Comparison of ENCODE assay signal across 28 mouse cellular contexts in the genomic region with DNA sequence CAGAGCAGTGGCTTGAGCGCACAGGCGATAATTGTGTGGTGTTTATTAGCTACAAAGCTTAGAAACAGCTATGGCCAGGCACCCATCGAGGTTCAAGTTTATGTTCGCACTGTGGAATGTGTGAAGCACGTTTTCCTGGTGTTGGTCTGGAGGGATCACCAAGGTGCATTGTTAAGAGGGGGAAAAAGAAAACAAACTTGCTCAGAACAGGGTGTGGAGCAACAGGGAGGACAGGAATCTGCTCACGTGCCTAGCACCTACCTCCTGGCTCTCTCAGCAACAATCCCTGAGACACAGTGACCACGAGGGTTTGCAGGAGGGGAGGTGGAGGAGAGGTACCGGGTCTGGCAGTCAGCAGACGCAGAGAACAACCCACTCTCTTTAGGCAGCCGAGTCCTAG. TPM values are rescaled to one million over a fixed set of nuclear protein-coding genes. Genes with fewer than 3 reads are reported as not detected.
DNase-seq lines count a peak whose midpoint lies in the region; ATAC-seq and TF ChIP-seq lines count a peak whose summit lies in the region.
"Had no signal": no experiment of that assay in that cellular context is flagged by ENCODE, and none has a peak within 500 bp of the region (broad histone marks: within the 10 kb centered on the region; RNA-seq: fewer than 3 reads in every experiment).

No protein-coding gene starts in this region.

- no peaks in the 10 kb centered on the region for H3K36me3 ChIP-seq in lung, embryonic 16.5 days (ENCODE audit: control insufficient read depth, insufficient read depth, low read length)
- H3K36me3 ChIP-seq: embryonic facial prominence, embryonic 10.5 days; embryonic facial prominence, embryonic 13.5 days; forebrain, embryonic 12.5 days; forebrain, embryonic 15.5 days; heart, embryonic 10.5 days; heart, embryonic 13.5 days; hindbrain, embryonic 12.5 days; hindbrain, embryonic 15.5 days had no signal

- no peak for TF ChIP-seq POLR2A in lung, adult 2 months (IDR thresholded peaks at IDR 0.05; ENCODE audit: borderline replicate concordance, extremely low read depth, low read depth, low read length)

- H3K27me3 ChIP-seq in lung, embryonic 16.5 days (ENCODE audit: control insufficient read depth, insufficient read depth, low read depth, low read length): peaks cover 6% of the 10 kb centered on the region; the same call in 1 of the 2 replicates

- H3K27ac ChIP-seq in lung, embryonic 16.5 days (ENCODE audit: low read length): no peak overlapping the region; the same call in 1 of the 2 replicates
- H3K27ac ChIP-seq: embryonic facial prominence, embryonic 10.5 days; embryonic facial prominence, embryonic 13.5 days; forebrain, embryonic 12.5 days; forebrain, embryonic 15.5 days; heart, adult 2 months; heart, embryonic 10.5 days; heart, embryonic 13.5 days; hindbrain, embryonic 12.5 days; hindbrain, embryonic 15.5 days had no signal

- intact Hi-C loops in left cerebral cortex, postnatal 25 days (cut with DNase I): loop anchor here (5.0 kb wide), 1 partner anchor 106 kb away; no protein-coding TSS in a partner anchor

- H3K4me1 ChIP-seq in lung, adult 2 months (ENCODE audit: control insufficient read depth, insufficient read depth, low read length): no peaks in the 10 kb centered on the region; the same call in 1 of the 2 replicates
- peaks cover 12% of the 10 kb centered on the region for H3K4me1 ChIP-seq in lung, embryonic 16.5 days (replicated peaks; ENCODE audit: control insufficient read depth, insufficient read depth, low read length)
- H3K4me1 ChIP-seq: forebrain, embryonic 12.5 days; forebrain, embryonic 15.5 days had no signal

- peak; percentile 52 for DNase-seq in lung, adult 2 months
- no peak for DNase-seq in lung, postnatal 14 days
- peak; percentile 77 for DNase-seq in lung, postnatal 25 days (ENCODE audit: low spot score)
- DNase-seq in yolk sac, embryonic 10.5 days (ENCODE audit: low spot score): peak; percentile 33
- DNase-seq in frontal cortex, postnatal 14 days (ENCODE audit: low spot score in 2 of 2): no peak
- DNase-seq in left cerebral cortex, postnatal 25 days (ENCODE audit: low spot score in 2 of 2): no peak
- DNase-seq: adrenal gland, adult 2 months; adrenal gland, postnatal 14 days; cerebellum, adult 11 months; cerebellum, adult 2 months; cerebellum, postnatal 10 days; cerebellum, postnatal 36 days; embryo, embryonic 11 days; gastrocnemius, postnatal 10 days; gastrocnemius, postnatal 36 days; heart, adult 2 months; heart, postnatal 14 days had no signal

- no peak overlapping the region for H3K4me3 ChIP-seq in lung, adult 2 months (replicated peaks; ENCODE audit: extremely low read depth, low read depth, low read length)
- H3K4me3 ChIP-seq in lung, embryonic 16.5 days (ENCODE audit: low read length): no peak overlapping the region
- H3K4me3 ChIP-seq: embryonic facial prominence, embryonic 10.5 days; embryonic facial prominence, embryonic 13.5 days; erythroblast, embryonic 14.5 days; forebrain, embryonic 12.5 days; forebrain, embryonic 15.5 days; heart, adult 2 months; heart, embryonic 10.5 days; heart, embryonic 13.5 days; hindbrain, embryonic 12.5 days; hindbrain, embryonic 15.5 days had no signal

- peak; percentile 19; the same call in 1 of the 2 replicates for ATAC-seq in lung, embryonic 16.5 days (ENCODE audit: low read depth)
- ATAC-seq: CD4-positive, CD25-positive, alpha-beta regulatory T cell, adult 4 months; forebrain, embryonic 15.5 days had no signal

- 56% methylated on average over 10 of the region's 10 CpGs for WGBS in lung, adult 2 months
- WGBS in lung, embryonic 16.5 days: 46% methylated on average over 10 of the region's 10 CpGs

- H3K9ac ChIP-seq in lung, embryonic 16.5 days (ENCODE audit: low read length): no peak overlapping the region
- H3K9ac ChIP-seq: embryonic facial prominence, embryonic 13.5 days; forebrain, embryonic 12.5 days; forebrain, embryonic 15.5 days; heart, embryonic 13.5 days; hindbrain, embryonic 12.5 days; hindbrain, embryonic 15.5 days had no signal

- H3K9me3 ChIP-seq in lung, embryonic 16.5 days (ENCODE audit: control insufficient read depth, low read length): no peaks in the 10 kb centered on the region
- H3K9me3 ChIP-seq: embryonic facial prominence, embryonic 10.5 days; embryonic facial prominence, embryonic 13.5 days; forebrain, embryonic 12.5 days; forebrain, embryonic 15.5 days; heart, embryonic 10.5 days; heart, embryonic 13.5 days; hindbrain, embryonic 12.5 days; hindbrain, embryonic 15.5 days had no signal

- H3K4me2 ChIP-seq in lung, embryonic 16.5 days (ENCODE audit: low read depth, low read length): no peak overlapping the region
- H3K4me2 ChIP-seq: embryonic facial prominence, embryonic 13.5 days; forebrain, embryonic 12.5 days; forebrain, embryonic 15.5 days; heart, embryonic 13.5 days; hindbrain, embryonic 12.5 days; hindbrain, embryonic 15.5 days had no signal

- no peak for TF ChIP-seq CTCF in lung, adult 2 months (IDR thresholded peaks at IDR 0.05; ENCODE audit: insufficient read depth, low read length)

RNA-seq across cellular contexts. Expression of gene Ptpn1, which starts 38.2 kb away (rescaled TPM):
- 65.9 and 69.9 TPM in 2 replicates for polyA plus RNA-seq in lung, adult 2 months (2012; rRNA removed)
- polyA plus RNA-seq in lung, embryonic 16.5 days (2015; fragmentation: Nextera tagmentation; extraction: Ambion mirVana): 56.3 and 73.3 TPM in 2 replicates
- 10 to 100 TPM; 56.4 to 59.5 TPM for total RNA-seq in left cerebral cortex, postnatal 25 days (2021)

Comparison
In these comparisons a context has a peak if more than half of its experiments do, and no peak if none do; other contexts are left out.
1. DNase-seq: peak in lung, adult 2 months (single experiment), lung, postnatal 25 days (single experiment) and yolk sac, embryonic 10.5 days (single experiment); none in lung, postnatal 14 days (single experiment), frontal cortex, postnatal 14 days (0 of 2) and left cerebral cortex, postnatal 25 days (0 of 2).